Mouse (Mus musculus) cerebellum, postnatal 25 days (tissue): Measurements from ENCODE around the gene Atp2a2.

Experiments used
- DNase-seq, 2 experiments: peaks; one replicate each; pipeline ENCODE4 v3.0.0; 2021; ENCODE audit warnings: mixed read lengths in 2 of 2

The Atp2a2 gene

GRCm38 (mm10) chr5:122502077-122502941, at the start of gene Atp2a2:
Gene Atp2a2, minus strand, starts transcription at chr5:122502225.
- DNase-seq = peak; percentile 97

- no peak for DNase-seq
Measured at GRCm38 (mm10) chr5:122550460-122550859, 48.4 kb upstream of the Atp2a2 start.

DNA sequence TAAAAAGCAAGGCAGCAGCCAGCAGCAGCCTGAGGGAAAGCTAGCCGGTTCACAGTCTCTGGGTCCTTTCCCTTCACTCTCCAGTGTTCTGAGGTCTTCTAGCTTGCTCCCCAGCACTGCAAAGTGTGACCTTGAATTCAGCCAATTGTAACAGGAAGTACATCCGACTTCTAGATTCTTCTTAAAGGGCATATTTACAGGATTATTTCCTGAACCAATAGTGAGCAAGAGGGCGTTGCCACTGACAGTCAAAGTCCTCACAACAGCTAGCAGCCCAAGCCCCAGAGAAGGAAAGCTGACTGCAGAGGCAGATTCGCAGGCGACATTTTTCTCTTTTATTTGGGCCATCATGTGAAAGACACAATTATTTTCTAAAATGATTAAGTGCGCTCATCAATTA, 46.6 kb upstream of the Atp2a2 start:
- DNase-seq = no peak

GRCm38 (mm10) chr5:122547810-122548209, 45.8 kb upstream of the Atp2a2 start:
- DNase-seq = no peak

- DNase-seq = peak; percentile 86 to 87
Measured at GRCm38 (mm10) chr5:122547251-122547714, 45.3 kb upstream of the Atp2a2 start.

DNA sequence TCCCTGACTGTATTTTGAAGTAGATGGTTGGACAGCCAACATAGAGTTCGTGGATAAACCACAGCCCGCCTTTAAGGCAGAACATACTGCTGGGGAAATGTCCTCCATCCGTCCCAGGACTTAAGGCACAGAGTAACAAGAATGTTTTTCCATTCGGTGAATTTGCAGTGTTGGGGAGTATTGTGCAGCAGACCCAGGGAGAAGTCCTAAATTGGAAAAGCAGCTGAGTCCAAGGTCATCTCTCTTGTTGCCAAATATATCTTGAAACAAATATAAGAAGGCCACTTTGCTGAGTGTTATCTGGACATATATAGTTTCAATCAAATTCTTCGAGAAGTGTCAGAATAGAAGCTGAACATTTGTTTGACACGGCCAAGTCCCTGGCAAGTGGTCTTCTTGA, 41.4 kb upstream of the Atp2a2 start:
- no peak for DNase-seq

- DNase-seq = no peak
Measured at GRCm38 (mm10) chr5:122541871-122542270, 39.8 kb upstream of the Atp2a2 start.

DNA sequence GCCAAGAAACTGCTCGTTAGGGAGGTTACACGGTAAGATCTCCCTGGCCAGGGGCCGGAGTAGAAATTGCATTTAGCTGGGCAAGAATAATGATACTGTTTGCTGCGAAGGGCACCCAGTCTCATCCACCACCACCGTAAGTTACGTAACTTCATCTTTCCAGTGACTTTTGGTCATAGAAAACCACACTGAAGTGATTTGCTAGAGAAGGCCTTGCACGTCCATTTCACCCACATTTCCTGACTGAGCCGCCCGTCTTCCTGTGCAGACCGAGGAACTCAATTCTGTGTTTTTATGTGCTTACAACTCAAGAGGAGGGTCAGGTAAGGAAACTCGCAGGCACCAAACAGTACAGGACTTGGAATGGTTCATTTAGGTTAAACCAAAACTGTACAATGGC, 36.1 kb upstream of the Atp2a2 start:
- no peak for DNase-seq

GRCm38 (mm10) chr5:122537654-122538053, 35.6 kb upstream of the Atp2a2 start:
- DNase-seq = no peak

GRCm38 (mm10) chr5:122533884-122534283, 31.9 kb upstream of the Atp2a2 start:
- DNase-seq = no peak

DNA sequence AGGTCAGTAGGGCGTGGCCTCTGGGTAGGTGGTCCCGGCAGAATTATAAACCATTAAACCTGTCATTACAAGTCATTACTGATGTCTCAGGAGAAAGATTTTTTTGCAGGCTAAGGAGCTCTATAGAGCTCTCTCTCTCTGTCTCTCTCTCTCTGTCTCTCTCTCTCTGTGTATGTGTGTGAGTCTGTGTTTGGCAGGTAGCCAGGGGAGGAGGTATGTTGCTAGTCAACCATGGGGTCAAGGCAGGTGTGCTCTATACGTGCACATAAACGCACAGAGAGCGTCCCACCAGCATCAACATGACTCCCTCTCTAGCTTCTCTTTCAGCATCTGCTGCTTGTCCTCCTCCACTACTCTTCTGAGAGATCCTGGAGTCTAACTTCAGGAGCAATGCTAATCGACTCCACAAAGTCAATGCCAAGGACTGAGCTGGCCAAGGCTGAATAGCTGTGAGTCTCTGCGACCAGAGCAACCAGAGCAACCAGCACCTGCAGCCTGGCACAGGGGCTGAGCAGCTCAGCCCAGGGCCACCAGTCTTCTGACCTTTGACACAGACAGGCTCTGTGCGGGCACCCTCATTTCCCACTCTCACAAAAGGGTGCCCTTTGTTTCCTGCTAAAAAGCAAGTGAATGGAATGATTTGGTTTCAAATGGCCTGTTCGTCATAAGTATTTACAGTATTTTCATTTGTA, 28.0 kb upstream of the Atp2a2 start:
- DNase-seq = no peak

DNA sequence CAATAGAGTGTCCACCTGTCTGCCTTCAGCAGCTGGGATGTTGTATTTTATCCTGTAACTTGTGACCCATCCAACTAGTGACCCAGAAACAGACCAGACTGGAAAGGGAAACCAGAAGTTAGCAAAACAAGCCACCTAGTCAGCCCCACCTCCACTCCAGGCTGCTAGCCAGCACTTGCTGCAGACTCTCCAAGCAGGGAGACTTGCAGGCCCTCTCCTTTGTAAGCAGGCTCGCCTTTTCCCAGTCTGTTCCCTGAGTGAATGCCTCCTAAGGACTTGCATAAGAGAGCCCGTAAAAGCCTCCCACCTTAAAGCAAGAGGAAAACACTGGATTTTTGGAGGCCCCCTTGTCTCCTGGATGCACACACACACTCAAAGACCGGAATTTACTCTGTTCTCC, 27.3 kb upstream of the Atp2a2 start:
- peak in 1 of 2 experiments; percentile 49 for DNase-seq

DNA sequence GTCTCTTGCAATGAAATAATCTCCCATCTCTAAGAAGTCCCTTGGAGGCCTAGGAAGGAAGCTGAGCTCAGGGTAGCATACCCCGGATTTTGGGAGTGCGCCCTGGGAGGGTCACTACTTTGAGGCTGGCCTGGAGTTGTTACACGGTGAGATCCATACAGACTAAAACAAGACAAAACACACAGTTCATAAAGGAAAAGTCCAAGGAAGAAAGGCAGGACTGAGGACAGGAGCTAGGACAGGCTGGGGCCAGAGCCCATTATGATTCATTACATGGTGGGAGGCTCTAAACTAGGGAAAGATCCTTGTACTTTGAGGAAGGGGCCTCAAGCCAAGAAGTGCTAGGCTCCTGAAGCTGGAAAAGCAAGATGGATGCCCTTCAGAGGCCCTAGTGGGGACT, 26.6 kb upstream of the Atp2a2 start:
- DNase-seq = no peak

- DNase-seq = no peak
Measured at GRCm38 (mm10) chr5:122527761-122528160, 25.7 kb upstream of the Atp2a2 start.

DNA sequence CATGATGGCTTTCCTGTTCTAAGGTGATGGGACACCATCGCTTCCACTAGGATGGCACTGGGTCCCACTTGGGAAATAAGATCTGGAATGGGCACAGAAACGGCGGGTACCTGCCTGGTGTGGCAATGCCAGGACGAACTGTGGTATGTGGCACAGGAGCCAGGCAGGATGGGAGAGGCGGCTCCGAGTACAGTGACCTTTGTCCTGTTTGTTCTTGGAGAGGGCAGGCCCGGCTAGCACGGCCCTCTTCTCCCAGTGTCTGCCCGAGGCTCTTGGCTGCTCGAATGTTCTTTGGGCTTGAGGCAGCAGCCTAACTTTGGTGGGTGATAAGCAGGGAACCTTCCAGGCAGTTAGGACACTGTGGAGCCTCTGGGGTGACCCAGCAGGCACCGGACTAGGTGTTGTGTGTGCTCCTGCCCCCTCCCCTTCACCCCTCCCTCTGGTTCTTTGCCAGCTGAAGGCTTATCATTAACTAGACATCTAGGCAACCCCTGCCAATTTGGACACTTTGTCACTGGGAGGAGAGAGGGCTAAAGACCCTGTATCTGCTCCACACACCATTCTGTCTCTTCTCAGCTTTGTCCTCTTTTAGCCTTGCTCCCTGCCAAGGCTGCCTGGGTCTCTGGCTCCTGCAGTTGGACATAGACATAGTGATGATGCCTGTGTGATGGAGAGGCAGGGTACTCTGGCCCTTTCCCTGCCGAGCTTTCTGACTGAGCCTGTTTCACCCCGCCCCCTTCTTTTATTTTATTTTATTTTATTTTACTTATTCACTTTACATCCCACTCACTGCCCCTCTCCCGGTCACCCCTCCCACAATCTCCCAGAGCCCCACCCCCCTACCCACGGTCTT, 25.1 kb upstream of the Atp2a2 start:
- DNase-seq = no peak

DNA sequence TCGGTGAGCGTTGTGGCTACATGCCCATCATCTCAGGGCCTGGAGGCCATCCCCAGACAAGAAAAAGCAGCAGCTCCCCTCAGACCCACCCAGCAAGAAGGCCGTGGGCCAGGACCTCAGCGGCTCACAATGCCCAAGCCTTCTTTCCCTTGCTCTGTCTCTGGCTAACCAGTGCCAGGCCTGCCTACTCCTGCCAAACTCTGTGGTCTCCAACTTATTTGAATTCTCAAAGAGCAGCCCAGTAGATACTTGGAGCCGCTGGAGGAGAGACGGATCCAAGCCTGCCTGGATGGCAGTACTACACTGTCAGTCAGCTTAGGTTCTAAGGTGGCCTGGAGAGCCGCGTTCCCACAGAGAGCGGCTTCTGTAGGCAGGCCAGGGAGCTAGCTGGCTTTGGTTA, 24.4 kb upstream of the Atp2a2 start:
- DNase-seq = no peak

DNA sequence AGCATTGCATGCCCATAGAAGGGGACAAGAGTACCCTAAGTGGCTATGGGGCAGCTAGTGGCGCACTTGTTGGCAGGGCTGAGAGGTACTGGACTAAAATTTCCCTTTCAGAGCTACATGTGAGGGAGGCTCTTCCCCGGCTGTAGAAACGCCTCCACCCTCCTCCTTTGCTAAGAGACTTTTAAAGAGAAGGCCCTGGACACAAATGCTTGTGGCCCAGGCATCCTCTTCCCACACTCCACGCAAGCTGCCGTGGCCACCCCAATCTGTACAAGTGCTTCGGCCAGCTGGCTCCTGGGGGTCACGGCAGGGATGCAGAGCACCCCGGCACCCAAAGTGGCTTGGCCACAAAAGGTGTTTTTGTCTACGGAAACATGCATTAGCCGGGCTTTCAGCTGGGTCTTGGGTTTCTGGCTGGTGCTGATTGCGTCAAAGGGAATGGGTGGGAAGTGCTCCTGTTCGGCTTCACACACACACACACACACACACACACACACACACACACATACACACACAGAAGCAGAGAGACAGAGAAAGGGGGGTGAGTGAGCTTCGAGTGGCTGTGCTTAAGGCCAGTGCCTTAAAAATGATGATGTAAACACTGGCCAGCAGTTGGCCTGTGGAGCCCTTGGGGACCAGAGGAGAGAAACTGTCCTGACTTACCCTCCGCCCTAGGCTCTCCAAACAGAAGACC, 23.4 kb upstream of the Atp2a2 start:
- no peak for DNase-seq

- no peak for DNase-seq
Measured at GRCm38 (mm10) chr5:122524854-122525237, 22.8 kb upstream of the Atp2a2 start.

DNA sequence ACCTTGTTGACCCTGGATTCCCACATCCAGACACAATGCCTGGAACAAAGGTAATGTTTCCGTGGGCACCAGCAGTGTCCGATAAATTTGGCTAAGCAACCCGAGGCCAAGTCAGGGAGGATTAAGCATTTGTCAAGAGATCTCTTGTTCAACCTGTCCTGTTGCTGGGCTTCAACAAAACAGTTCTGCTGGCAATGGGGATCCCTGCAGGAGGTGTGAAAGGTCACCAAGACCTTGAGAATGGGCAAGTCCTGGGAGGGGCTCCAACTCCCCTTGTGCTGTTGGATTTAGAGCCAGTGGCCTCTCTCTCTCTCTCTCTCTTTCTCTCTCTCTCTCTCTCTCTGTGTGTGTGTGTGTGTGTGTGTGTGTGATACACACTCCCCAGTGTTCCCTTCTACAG, 22.2 kb upstream of the Atp2a2 start:
- DNase-seq = no peak

DNA sequence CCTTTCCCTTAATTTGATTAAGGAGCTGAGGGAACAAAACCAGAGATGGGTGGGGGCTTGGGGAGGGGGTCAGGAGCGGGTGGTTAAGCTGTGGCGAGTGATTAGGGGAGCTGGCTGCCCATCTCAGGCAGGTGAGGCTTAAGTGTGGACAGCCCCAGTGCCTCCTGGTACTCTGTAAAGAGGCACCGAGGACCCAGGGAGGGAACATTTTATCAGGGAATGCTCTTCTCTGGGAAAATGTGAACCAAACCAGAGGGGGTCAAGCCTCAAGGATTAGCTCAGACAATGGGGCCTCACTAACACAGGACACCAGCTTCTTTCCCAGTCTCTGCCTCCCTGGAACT, 19.1 kb upstream of the Atp2a2 start:
- no peak for DNase-seq

DNA sequence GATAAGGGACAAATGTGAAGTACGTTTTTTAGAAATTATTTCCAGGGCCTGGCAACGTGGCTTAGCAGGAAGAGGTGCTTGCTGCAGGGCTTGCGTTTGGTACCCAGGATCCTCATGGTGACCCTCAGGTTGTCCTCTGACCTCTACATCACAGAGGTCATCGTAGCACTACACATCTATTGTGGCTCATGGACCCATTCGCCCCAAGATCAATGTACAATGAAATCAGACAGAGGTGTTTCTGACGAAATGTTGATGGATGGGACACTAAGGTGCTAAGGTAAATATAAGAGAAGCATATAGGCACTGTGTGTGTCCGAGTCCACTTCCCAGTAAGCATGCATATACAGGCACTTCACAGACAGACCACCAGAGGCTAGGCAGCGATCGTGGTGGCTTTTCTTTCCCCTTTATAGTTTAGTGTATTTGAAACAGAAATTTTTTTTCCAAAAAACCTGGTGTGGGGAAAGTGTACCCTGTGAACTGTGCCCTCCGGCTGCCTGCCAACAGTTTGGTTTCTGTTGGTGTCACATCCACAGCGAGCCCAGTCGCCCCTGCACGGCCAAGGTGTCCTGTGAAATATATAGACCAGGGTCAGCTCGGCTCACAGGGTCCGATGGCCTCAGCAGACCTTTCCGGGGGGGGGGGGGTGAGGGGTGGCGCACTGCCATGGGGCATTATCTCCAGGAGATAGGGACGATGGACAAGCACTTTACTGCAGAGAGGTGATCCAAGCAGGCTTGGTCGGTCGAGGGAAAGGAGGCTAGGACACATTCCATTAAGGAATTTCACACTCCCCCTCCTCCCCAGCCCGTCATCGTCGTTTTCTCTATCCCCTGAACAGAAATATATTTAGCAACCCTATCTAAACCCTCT, 18.5 kb upstream of the Atp2a2 start:
- DNase-seq = no peak
